Mouse (Mus musculus) lung, postnatal 36 days (tissue): ENCODE results near the gene Tspear.
A peak's percentile ranks its signal among the peaks of the same experiment; 100 is the strongest.
"Not testable (repeated sequence)": the region's sequence is repeated elsewhere in the genome, so short reads cannot be mapped to it uniquely, and the experiment has no call there.

ENCODE experiments used
- DNase-seq: peaks from one replicate; pipeline ENCODE4 v3.0.0; 2022; ENCODE audit warnings: mixed read lengths

Gene Tspear

DNA sequence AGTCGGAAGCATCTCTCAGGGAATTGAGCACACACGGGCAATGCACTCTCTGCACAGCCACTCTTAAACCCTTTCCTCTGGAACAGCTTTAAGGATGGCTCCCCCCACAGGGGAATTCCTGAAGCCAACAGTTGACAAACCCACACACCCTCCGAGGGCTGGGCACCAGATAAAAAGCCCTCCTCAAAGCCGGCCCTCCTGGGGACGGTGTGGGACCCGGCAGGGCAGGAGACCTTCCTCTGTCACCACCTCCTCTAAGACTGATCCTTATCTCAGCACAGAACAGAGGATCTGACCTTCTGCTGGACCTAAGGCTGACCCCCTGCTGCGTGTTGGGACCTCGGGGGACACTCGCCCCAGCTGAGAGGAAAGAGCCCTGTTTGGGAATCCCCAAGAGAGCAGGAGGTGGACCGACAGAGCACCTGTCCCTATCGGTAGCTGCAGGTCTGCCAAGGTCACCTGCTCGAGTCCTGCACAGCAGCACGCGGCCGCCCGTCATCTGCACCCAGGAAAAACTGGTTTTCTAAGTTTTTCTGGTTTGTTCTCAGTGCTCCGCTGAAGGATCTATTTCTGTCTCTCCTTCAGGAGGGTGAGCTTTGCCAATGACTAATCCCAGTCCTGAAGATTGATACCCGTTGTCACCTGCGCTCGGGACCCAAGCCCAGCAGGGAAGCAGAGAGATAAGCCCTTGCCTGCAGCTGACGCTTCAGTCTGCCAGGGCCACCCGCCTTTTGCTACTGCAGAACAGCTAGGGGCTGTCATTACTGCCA, at the start of gene Tspear:
Gene Tspear, plus strand, starts transcription at position 675 of the 770 bp plus-strand sequence.
- DNase-seq: no peak

DNA sequence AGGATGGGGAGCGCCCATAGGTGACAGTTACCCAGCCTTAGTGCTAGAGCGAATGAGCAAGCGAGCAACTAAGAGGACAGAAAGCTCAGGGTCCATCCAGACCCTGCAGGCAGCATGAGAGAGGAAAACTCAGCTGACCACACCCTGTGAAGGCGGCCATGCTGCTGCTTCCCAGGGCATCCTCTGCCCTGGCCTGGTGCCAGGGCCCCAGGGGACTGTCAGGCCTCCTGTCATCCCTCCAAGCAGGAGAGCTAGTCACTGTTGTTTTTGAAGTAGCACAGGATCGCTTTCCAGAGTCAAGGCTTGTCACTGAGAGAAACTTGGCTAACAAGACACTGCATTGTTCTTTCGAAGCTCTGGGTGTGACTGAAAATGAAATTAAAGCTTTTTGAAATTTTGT, 47.4 kb upstream of the Tspear start:
- no peak for DNase-seq

DNA sequence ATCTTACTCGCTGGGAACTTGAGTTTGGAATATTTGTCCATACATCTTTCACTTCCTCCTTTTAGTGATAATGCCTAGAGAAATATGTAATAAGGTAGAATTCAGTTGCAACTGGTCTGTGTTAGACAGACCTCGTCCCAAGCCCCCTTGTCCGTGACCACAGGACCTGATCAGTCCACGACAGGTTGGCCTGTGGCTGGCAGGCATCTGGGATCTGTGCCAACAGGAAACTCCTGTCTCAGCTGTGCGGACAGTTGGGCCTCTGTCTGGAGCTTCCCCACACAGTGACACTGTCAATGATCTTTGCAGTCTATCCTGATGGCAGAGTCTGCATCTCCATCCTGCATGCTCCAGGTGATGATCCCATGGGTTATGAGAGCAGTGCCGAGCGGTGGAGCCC, 43.2 kb upstream of the Tspear start:
- no peak for DNase-seq

DNA sequence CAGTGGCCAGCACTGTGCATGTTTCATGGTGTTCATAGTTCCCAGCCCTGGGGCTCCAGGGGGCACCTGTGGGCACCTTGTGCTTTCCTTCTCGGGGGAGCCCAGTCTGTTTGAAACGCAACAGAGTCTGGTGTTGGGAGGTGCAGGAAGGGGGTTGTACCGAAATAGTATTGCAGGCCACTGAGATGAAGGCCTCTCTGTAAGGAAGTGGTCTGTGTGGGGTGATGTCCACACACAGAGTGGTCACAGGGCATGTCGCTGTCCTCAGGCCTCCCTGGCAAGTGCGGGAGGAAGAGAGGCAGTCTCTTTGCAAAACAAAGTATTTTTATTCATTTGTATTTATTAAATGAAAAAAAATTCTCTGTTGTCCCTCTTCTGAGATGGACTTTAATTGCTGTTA, 40.8 kb upstream of the Tspear start:
- DNase-seq: no peak

DNA sequence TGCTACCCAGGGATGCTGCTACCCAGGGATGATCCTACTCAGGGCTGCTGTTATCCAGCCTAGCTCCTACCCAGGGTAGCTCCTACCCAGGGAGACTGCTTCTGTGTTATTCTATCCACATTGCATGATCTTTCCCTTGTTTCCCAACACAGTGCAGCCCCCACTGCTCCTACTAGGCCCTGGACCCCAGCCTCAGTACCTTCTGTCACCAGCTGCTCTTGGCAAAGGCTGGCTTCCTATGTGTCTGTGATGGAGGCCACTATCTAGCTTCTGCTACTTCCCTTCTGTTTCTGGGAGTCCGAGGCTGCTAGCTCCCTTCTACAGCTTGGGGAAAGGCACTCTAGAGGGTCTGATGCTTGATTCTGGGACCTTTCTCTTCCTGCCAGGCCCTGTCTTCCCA, 38.9 kb upstream of the Tspear start:
- DNase-seq: no peak

DNA sequence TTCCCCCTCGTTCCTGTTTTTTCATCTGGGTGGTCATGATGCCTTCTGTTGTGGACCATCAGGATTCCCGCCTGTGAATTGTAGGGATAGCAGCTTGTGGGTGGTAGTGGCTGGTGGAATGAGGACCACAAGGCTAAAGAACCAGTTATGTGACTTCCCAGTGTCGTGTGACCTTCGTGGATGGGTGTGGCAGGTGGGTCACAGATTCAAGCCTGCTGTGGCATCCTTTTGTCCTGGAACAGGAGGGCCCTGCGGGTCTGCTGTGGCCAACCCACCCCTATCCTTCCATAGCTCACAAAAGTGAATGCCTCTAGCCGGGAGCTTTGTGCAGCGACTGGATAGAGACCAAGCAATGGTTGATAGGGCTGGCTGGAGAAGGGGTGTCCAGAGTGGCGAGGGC, 38.5 kb upstream of the Tspear start:
- DNase-seq: no peak

DNA sequence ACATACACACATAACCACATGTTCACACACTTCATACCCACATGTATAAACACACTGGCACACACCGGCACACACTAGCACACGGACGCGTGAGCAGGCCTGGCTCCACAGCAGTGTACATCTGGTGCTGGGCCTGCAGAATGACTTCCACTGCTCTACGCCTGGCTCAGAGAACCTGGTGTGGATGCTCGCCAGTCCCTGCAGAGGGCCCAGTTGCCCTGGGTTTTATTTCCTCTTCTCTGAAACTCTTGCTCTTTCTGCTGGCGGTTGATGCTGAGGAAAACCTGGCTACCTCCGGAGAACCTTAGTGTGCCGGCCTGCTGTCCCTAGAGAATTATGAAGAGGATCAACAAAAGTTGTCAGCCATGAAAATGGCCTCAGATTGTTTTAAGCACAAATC, 34.3 kb upstream of the Tspear start:
- DNase-seq: no peak

DNA sequence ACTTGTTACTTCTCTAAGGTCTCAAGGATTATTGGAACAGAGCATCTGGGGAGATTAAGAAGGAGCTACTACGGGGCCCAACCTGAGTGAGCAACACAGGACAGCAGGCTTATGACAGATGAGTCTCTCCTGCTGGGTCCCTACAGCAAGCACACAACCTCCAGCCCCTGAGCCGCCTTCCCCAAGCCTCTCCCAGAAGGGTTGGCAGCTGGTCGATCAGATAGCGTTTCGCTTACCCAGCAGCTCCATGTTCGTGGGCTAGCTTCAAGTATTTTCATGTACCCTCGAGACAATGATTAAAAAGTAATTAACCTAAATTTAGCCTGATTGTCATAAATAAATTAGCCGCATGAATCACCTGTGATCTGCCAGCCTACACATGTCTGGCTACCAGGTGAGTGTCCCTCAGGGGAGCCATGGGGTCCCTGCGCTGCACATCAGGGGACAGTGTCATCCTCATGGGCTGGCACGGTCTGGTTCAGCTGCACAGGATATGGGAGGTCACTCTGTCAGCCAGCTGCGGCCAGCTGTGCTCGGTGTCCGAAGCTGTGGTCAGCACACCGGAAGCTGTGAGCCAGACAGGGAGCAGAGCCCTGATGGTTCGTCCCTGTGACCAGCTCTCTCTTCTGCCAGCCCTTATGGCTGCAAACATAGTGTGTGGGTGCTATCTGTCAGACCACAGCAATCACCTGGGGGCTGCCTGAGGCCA, 27.9 kb upstream of the Tspear start:
- peak; percentile 71 for DNase-seq

DNA sequence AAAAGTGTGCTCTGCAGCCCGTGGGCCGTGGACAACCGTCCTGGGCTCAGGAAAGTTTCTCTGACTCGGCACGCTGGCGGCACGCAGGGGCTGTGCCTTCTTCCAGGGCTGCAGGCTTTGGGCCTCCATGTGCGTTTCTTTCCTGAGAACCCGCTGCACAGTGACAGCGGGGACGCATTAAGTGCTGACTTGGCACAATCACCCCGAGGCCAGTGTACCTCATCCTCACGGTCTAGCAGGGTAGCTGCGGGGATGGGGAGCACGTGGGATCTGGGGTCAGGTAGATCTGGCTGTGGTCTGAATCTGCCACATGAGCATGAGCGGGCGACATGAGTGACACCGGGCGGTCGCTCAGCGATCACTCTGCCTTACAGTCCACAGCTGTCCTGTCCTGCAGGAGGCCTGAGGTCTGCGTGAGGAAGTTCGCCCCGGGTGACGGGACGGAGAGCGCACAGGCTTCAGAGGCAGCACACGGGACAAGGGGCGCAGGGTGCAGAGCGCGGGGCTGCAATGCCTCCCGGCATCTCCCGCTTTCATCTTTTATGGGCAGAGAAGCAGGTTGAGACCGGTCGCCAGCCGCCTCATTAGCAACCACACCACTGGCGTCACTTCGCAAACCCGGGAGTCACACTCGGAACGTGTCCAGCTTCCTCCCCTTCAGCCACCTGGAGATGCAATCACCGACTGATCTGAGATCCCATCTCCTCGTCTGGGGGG, 22.3 kb upstream of the Tspear start:
- no peak for DNase-seq

DNA sequence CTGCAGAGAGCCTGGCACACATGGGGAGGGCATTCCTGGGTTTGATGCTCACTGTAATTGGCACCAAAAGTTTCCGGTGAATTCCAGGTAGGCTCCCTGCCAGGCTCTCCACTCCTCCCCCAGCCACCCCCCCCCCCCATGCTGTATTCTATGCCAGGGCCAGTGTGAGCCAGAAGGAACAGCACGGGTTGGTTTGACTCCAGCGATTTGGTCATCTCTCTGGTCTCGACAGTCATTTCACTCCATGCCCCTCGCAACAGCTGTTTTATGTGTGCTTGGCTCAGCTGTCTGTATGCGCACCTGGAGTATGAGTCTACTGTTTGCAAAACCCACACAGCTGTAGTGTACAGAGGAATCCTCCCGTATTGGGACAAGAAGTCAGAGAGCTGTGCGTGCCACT, 20.0 kb upstream of the Tspear start:
- no peak for DNase-seq

DNA sequence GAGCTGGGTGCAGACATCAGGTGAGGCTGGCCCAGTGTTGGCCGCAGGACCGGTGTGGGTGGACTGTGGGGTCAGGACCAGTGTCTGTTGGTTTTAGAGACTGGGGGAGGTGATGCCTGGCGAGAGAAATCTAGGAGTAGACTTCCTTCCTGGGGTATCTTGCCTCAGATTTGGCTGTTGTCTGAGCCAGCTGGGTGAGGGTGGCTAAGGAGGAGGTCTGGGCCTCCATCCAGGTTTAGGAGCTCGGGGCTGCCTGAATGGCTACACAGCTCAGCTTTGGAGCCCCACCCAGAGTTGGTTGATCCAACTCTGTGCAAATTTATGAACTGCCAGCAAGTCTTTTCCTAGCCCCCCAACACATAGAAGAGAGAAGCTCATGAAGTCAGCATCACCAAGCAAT, 19.0 kb upstream of the Tspear start:
- DNase-seq: no peak

DNA sequence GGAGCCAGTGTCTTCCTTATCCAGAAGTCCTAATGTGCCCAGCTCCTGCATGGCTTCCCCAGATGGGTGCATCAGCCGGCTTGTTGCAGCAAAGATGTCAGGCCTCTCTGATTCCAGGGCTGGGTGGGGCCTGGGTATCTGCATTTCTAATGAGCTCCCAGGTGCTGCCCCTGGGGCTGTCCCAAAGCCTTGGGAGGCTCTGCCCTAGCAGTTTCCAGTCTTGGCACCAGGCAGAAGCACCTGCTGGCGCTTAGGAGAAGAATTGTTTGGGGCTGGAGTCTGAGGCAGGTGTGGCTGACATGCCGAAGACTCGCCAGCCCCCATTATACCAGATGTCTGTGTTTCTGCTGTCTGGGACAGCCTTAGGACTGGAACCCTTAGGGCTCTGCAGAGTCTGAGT, 15.7 kb upstream of the Tspear start:
- DNase-seq: no peak

DNA sequence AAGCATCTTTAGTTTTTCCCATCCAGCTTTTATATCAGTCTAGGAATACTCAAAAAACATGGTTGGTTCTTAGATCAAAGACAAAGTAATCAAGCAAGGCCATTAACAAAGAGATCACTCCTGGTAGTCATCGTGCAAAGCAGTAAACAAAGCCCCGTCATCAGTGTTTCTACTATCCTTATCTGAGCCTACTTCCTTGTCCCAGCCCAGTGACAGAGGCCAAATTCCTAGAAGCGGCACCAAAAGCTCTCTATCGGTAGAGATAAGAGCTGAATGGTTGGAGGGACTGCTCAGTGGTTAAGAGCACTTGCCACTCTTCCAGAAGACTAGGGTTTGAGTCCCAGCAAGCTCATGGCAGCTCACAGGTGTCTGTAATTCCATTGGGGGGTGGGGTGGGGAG, 14.8 kb upstream of the Tspear start:
- DNase-seq: no peak

DNA sequence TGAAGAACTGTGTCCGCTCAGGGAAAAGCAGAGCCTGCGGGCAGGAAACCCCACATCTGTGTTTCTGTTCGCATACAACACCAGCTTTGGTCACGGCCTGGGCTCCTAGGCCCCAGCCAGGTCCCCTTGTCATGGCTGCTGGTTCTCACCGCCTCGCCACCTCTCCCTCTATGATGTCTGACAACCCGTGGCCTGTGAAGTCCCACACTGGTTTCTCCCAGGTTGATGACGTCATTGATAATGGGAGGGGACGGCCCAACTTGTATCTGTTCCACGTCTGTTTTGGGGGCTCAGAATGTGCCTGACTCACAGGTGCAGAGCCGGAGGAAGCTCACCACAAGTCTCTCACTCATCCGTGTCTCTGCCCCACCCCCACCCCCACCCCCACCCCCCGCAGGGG, 12.6 kb upstream of the Tspear start:
- no peak for DNase-seq

DNA sequence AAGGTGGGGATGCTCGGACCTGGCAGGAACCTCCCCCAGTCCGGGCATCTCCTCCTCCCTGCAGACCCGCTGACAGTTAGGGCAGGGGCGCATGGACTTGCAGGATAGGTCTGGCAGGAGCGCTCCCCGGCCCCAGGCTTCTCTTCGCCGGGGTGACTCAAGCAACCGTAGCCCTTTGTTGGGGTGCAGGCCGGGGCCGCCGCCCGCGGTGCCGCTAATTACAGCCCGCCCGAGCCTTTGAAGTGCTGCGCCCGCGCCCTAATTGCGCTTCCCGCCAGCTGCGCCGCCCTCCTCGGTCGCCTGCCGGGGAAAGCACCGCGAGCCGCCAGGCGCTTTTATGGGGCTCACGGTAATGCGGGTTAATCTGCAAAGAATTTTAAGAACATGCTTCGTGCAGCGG, 8.8 kb upstream of the Tspear start:
- no peak for DNase-seq

DNA sequence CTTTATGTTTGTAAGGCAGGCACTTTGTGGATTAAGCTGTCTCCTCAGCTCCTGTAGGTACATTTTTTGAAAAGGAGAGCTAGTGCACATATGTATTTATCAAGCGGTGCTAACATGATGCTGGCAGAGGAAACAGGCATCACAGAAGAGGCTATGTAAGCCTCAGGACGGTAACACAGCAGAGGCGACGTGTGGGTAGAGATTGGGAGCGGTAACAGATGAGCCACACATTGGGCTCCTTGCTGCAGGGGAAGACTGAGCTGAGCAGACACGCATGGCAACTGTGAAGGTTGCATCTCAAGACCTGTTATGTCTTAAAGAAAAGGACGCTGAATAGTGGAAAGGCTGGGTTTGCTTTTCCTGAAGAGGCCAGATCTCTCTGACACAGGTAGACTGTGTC, 3.4 kb upstream of the Tspear start:
- DNase-seq: no peak

DNA sequence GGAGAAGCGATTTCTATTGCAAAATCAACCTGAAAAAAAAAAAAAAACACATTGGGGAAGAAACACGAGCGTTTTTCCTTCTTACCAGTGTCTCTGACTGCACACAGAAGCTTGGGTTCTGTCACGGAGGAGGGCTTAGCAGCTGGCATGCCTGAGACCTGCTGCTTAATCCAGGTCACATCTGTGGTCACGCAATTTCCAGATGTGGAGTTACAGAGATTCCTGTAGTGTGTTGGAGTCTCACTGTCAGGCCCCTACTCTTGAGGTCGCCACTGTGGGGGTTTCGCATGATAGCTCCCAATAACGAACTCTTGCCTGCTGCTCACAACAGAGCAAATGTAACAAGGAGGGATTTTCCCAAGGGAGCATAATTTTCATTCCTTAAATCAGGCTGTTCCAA, 2.2 kb upstream of the Tspear start:
- DNase-seq: no peak

DNA sequence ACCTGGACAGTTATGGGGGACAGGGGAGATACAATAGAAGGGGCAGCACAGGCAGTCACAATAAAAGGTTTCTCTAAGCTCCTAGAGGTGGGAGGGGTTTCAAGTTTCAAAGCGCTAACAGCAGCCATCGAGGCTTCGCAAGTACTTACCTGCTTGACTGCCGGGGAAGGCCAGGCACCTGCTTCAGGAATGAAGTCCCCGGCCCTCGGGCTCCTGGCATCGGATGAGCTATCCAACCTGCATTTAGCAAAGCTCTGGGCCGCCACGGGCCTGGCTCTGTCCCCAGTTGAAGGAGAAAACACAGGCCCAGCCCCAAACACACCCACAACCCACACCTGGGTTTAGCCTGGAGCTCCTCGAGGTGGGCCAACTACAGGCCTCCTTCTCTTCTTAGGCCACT, 652 bp downstream of the Tspear start:
- no peak for DNase-seq

DNA sequence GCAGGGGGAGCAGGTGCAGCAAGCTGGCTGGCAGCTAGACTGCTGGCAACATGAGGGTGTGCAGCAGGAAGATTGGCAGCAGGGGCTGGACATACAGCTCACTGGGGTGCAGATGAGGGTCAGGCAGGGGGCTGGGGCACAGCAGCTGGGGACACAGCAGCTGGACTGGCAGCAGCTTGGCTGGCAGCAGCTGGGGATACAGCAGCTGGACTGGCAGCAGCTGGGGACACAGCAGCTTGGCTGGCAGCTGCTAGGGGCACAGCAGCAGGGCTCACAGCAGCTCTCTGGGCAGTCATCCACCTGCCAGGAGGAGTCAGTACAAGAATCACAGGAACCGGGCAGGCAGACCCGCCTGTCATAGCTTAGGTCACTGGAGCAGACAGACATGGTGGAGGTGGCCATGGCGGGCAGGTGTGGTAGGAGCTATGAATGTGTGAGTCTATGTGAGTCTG, 4.0 kb downstream of the Tspear start, which contains the start of gene Gm19402:
Gene Gm19402, minus strand, starts transcription at position 402 of the 452 bp plus-strand sequence.
- not testable (repeated sequence) for DNase-seq

DNA sequence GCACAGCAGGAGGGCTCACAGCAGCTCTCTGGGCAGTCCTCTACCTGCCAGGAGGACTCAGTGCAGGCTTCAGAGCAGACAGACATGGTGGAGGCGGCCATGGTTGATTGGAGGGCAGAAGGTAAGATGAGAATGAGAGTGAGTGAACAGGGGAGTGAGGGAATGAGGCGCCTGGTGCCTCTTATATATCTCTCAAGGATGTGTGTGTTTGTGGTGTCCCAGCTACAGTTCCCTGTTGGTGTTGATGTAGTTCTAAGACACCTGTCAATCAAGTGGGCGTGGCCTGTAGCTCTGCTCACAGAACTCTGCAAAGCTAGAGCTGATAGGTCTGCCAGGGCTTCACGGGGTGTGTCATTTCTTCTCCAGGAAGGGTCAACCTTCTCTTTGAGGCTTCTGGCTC, 10.8 kb downstream of the Tspear start, which contains the start of gene Gm9508:
Gene Gm9508, minus strand, starts transcription at position 101 of the 400 bp plus-strand sequence.
- no peak for DNase-seq

DNA sequence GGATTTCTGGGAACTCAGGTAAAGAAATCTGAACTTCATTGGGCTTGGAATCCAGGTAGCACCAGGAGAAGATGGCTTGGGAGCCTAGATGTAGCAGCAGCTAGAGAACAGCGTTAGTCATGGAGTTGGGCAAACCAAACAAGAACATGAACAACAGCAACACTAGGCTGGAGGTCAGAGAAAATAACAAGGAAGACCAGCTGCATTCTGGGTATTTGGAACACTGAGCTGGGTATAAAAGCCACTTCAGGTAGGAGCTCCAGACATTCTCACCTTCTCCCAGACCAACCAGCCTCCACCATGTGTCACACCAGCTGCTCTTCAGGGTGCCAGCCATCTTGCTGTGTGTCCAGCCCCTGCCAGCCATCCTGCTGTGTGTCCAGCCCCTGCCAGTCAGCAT, 20.0 kb downstream of the Tspear start, which contains the start of gene Gm10272:
Gene Gm10272, plus strand, starts transcription at position 301 of the 400 bp plus-strand sequence.
- DNase-seq: no peak

DNA sequence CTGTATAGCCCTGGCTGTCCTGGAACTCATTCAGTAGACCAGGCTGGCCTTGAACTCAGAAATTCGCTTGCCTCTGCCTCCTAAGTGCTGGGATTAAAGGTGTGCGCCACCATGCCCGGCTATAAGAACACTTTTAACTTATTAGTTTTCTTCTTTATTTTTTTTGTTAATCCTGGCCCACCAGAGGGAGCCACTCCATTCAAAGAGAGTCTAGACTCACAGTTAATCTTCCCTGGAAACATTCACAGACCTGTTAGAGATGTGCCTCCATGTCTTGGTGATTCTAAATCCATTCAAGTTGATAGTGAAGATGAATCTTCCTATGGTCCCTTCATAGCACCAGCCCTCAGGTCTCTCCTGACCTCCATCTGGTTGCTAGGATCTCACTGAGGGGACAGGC, 23.5 kb downstream of the Tspear start:
- DNase-seq: no peak

DNA sequence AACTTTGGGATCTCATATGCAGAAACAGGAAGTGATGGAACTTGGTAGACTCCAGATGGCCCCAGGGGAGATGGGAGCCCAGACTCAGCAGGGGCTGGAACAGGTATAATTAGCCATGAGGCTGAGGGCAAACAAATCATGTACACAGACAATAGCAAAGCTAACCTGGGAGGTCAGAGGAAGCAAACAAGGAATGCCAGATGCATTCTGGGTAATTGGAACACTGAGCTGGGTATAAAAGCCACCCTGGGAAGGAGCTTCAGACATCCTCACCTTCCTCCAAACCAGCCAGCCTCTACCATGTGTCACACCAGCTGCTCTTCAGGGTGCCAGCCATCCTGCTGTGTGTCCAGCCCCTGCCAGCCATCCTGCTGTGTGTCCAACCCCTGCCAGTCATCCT, 24.8 kb downstream of the Tspear start, which contains the start of gene Gm10024:
Gene Gm10024, plus strand, starts transcription at position 301 of the 400 bp plus-strand sequence.
- not testable (repeated sequence) for DNase-seq
